Mouse (Mus musculus) lung, embryonic 14.5 days (tissue): ENCODE data around the gene Ntf3. TPM values are rescaled to one million over a fixed set of nuclear protein-coding genes. Genes with fewer than 3 reads are reported as not detected.
A peak's percentile ranks its signal among the peaks of the same experiment; 100 is the strongest.

Experiments
- ATAC-seq: fragments of 200-750 bp; cut with Nextera tagmentation; 2 replicates; pipeline ENCODE4 v1.8.0; 2017; ENCODE audit warnings: mild to moderate bottlenecking, moderate TSS enrichment, moderate library complexity; ENCODE audit not compliant: insufficient read depth
- DNase-seq: peaks from one replicate; pipeline ENCODE4 v3.0.0-alpha.2; 2015
- H3K27ac ChIP-seq: fragments of 300-500 bp; sonication (generic); 2 replicates; pipeline ENCODE4 v1.5.1; 2014; ENCODE audit warnings: low read depth, mild to moderate bottlenecking, moderate library complexity
- H3K27me3 ChIP-seq: fragments of 300-500 bp; sonication (generic); 2 replicates; pipeline ENCODE4 v1.6.1; 2014; ENCODE audit warnings: low read length, control low read depth; ENCODE audit not compliant: insufficient read depth
- H3K36me3 ChIP-seq: fragments of 300-500 bp; sonication (generic); 2 replicates; pipeline ENCODE4 v1.6.1; 2014; ENCODE audit warnings: control low read depth; ENCODE audit not compliant: insufficient read depth
- H3K4me1 ChIP-seq: fragments of 300-500 bp; sonication (generic); 2 replicates; pipeline ENCODE4 v1.6.1; 2014; ENCODE audit warnings: antibody characterized with exemption, control low read depth; ENCODE audit not compliant: insufficient read depth
- H3K4me2 ChIP-seq: fragments of 300-500 bp; sonication (generic); 2 replicates; pipeline ENCODE4 v1.6.1; 2014; ENCODE audit warnings: mild to moderate bottlenecking
- H3K4me3 ChIP-seq: fragments of 300-500 bp; sonication (generic); 2 replicates; pipeline ENCODE4 v1.5.1; 2014; ENCODE audit warnings: low read depth, low read length
- H3K9ac ChIP-seq: fragments of 300-500 bp; sonication (generic); 2 replicates; pipeline ENCODE4 v1.6.1; 2014
- H3K9me3 ChIP-seq: fragments of 300-500 bp; sonication (generic); 2 replicates; pipeline ENCODE4 v1.6.1; 2016; ENCODE audit warnings: low read depth, low read length, control low read depth
- CTCF ChIP-seq: IDR thresholded peaks from 2 replicates; pipeline ENCODE4 v1.5.1; 2016; ENCODE audit warnings: antibody characterized with exemption, low read depth
- WGBS: fragments of 180-500 bp; shearing (Covaris S2); extraction: QIAGEN DNeasy Blood & Tissue Kit; methylation state at CpG from one replicate; pipeline ENCODE4 v1.1.7; 2014; 5-methylcytosine and 5-hydroxymethylcytosine counted together
- polyA plus RNA-seq: library from polyadenylated mRNA; unstranded; fragments of >200 nt; fragmentation: Nextera tagmentation; extraction: Ambion mirVana; gene quantifications from 2 replicates; pipeline ENCODE4 v1.2.1, GENCODE M21; 2014

The Ntf3 gene
- polyA plus RNA-seq, 1 experiment from 2014 or later = 4.3 TPM

- Histone ChIP-seq H3K36me3 (no peaks in the 10 kb centered on the region), H3K4me2 (peak overlapping the region; percentile 87), H3K27ac (no peak overlapping the region), H3K4me1 (peaks cover 6% of the 10 kb centered on the region), H3K27me3 (peaks cover 17% of the 10 kb centered on the region; the same call in 1 of the 2 replicates), H3K4me3 (peak overlapping the region; percentile 32), H3K9ac (no peak overlapping the region; the same call in 1 of the 2 replicates), H3K9me3 (no peaks in the 10 kb centered on the region)
- ATAC-seq (no peak), DNase-seq (no peak)
- no peak for TF ChIP-seq CTCF
- 8% methylated on average over 17 of the region's 17 CpGs for WGBS
Observed at GRCm38 (mm10) chr6:126165591-126166155, 1.0 kb downstream of the Ntf3 start.

- peak; percentile 74 for DNase-seq
- peak overlapping the region; percentile 46 for H3K9ac ChIP-seq
- H3K9me3 ChIP-seq = no peaks in the 10 kb centered on the region
- no peaks in the 10 kb centered on the region for H3K36me3 ChIP-seq
- WGBS = 2% methylated on average over 27 of the region's 27 CpGs
- peaks cover 6% of the 10 kb centered on the region for H3K4me1 ChIP-seq
- peaks cover 17% of the 10 kb centered on the region; the same call in 1 of the 2 replicates for H3K27me3 ChIP-seq
- H3K27ac ChIP-seq = 0 out of 2 replicates have a peak overlapping the region, but pooled peaks have one; percentile 16
- H3K4me2 ChIP-seq = peak overlapping the region; percentile 87
- no peak for TF ChIP-seq CTCF
- H3K4me3 ChIP-seq = peak overlapping the region; percentile 45
- 0 out of 2 replicates have a peak, but pooled peaks have one; percentile 32 for ATAC-seq
Observed at GRCm38 (mm10) chr6:126164781-126165180, 1.9 kb downstream of the Ntf3 start.

- peak overlapping the region; percentile 46 for H3K9ac ChIP-seq
Observed at GRCm38 (mm10) chr6:126163861-126164755, 2.6 kb downstream of the Ntf3 start.

GRCm38 (mm10) chr6:126163181-126163621 is 3.5 kb downstream of the Ntf3 start:
- Histone ChIP-seq H3K36me3 (no peaks in the 10 kb centered on the region), H3K27ac (0 out of 2 replicates have a peak overlapping the region, but pooled peaks have one; percentile 6), H3K27me3 (peaks cover 17% of the 10 kb centered on the region; the same call in 1 of the 2 replicates), H3K4me2 (peak overlapping the region; percentile 87), H3K9me3 (no peaks in the 10 kb centered on the region), H3K4me1 (peaks cover 6% of the 10 kb centered on the region), H3K4me3 (peak overlapping the region; percentile 45), H3K9ac (peak overlapping the region; percentile 40)
- WGBS = under 1% methylated on average over 25 of the region's 25 CpGs
- DNase-seq (peak; percentile 65), ATAC-seq (peak; percentile 62)
- TF ChIP-seq CTCF = no peak

More at GRCm38 (mm10) chr6:126163861-126164755, 2.6 kb downstream of the Ntf3 start:
- Histone ChIP-seq H3K4me2 (peak overlapping the region; percentile 87), H3K4me3 (peak overlapping the region; percentile 45), H3K36me3 (no peaks in the 10 kb centered on the region), H3K4me1 (peaks cover 6% of the 10 kb centered on the region), H3K9me3 (no peaks in the 10 kb centered on the region), H3K27me3 (peaks cover 17% of the 10 kb centered on the region; the same call in 1 of the 2 replicates), H3K27ac (0 out of 2 replicates have a peak overlapping the region, but pooled peaks have one; percentile 16)
- 0 out of 2 replicates have a peak, but pooled peaks have one; percentile 11 for ATAC-seq
- WGBS = under 1% methylated on average over 41 of the region's 41 CpGs
- peak; percentile 41 for DNase-seq
- no peak for TF ChIP-seq CTCF

- Histone ChIP-seq H3K9me3 (no peaks in the 10 kb centered on the region), H3K36me3 (no peaks in the 10 kb centered on the region), H3K4me2 (peak overlapping the region; percentile 87), H3K9ac (peak overlapping the region; percentile 40), H3K4me3 (peak overlapping the region; percentile 45), H3K27me3 (peaks cover 17% of the 10 kb centered on the region; the same call in 1 of the 2 replicates), H3K27ac (peak overlapping the region; percentile 6; the same call in 1 of the 2 replicates), H3K4me1 (peaks cover 6% of the 10 kb centered on the region)
- 3% methylated on average over 10 of the region's 10 CpGs for WGBS
- ATAC-seq (peak; percentile 15; the same call in 1 of the 2 replicates), DNase-seq (no peak)
- no peak for TF ChIP-seq CTCF
Observed at GRCm38 (mm10) chr6:126162351-126162758, 4.4 kb downstream of the Ntf3 start.

GRCm38 (mm10) chr6:126161571-126162340 is 5.0 kb downstream of the Ntf3 start:
- H3K4me3 ChIP-seq = no peak overlapping the region
- no peak overlapping the region; the same call in 1 of the 2 replicates for H3K9ac ChIP-seq
- H3K4me1 ChIP-seq = peaks cover 6% of the 10 kb centered on the region
- ATAC-seq (peak; percentile 8; the same call in 1 of the 2 replicates), DNase-seq (peak; percentile 69)
- H3K27me3 ChIP-seq = peaks cover 17% of the 10 kb centered on the region; the same call in 1 of the 2 replicates
- peak; percentile 47 for TF ChIP-seq CTCF
- no peak overlapping the region for H3K27ac ChIP-seq
- H3K9me3 ChIP-seq = no peaks in the 10 kb centered on the region
- peak overlapping the region; percentile 87 for H3K4me2 ChIP-seq
- no peaks in the 10 kb centered on the region for H3K36me3 ChIP-seq
- WGBS = 49% methylated on average over 8 of the region's 8 CpGs
